Mouse (Mus musculus) left cerebral cortex, adult 2 months (tissue): Measurements from ENCODE around the gene Cacnb4. TPM values are rescaled to one million over a fixed set of nuclear protein-coding genes. Genes with fewer than 3 reads are reported as not detected.

Source experiments
- DNase-seq, 2 experiments: peaks; one replicate each; pipeline ENCODE4 v3.0.0; 2021 to 2022; ENCODE audit warnings: low spot score in 2 of 2, mixed read lengths in 1 of 2; ENCODE audit errors: extremely low spot score in 1 of 2
- H3K27ac ChIP-seq: fragments of 200-600 bp; 2 replicates; pipeline ENCODE4 v1.8.1; 2022
- H3K4me3 ChIP-seq: fragments of 200-600 bp; 2 replicates; pipeline ENCODE4 v1.8.1; 2022
- CTCF ChIP-seq: fragments of 200-600 bp; IDR thresholded peaks from 2 replicates; pipeline ENCODE4 v1.8.1; 2022; ENCODE audit warnings: antibody characterized with exemption, mild to moderate bottlenecking, moderate library complexity
- intact Hi-C: fragments of 180-260 bp; cut with DNase I; formaldehyde crosslinking; loops from one replicate; pipeline ENCODE4 v1.15.1; 2025
- total RNA-seq, 2 experiments: library from RNA; stranded (reverse); gene quantifications; 2 replicates each; pipeline ENCODE4 v1.2.3; 2021

Cacnb4 gene
- total RNA-seq, 2 experiments from 2014 or later: 166 to 176 TPM

GRCm38 (mm10) chr2:52602921-52603320, 73.7 kb downstream of the Cacnb4 start:
- intact Hi-C loops: no loop called here
- H3K4me3 ChIP-seq: no peak overlapping the region
- no peak for TF ChIP-seq CTCF

GRCm38 (mm10) chr2:52602228-52602627, 74.4 kb downstream of the Cacnb4 start:
- intact Hi-C loops: no loop called here
- DNase-seq: no peak
- Histone ChIP-seq H3K4me3 (no peak overlapping the region), H3K27ac (no peak overlapping the region)
- TF ChIP-seq CTCF: no peak

More at GRCm38 (mm10) chr2:52602921-52603320, 73.7 kb downstream of the Cacnb4 start:
- H3K27ac ChIP-seq: no peak overlapping the region
- DNase-seq: no peak

DNA sequence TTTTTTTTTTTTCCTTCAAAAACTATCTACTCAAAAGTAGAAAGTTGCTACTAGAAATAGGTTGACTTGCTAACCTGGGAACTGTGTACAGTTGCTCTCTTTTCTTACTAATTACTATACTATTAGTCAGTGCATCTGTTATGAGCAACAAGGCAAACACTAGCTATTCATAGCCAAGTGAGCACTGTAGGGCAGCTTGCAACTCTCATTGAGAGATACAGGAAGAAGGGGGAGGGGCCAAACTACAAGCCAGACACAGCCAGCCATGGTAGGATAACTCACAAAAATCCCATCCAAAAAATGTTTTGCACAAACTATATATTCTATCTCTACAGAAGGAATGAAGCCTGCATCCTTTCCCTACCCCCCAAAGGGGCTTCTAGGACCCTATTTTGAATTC, 79.1 kb downstream of the Cacnb4 start:
- DNase-seq: no peak
- intact Hi-C loops: no loop called here
- H3K27ac ChIP-seq: no peak overlapping the region
- no peak overlapping the region for H3K4me3 ChIP-seq
- TF ChIP-seq CTCF: no peak

- no peak overlapping the region for H3K27ac ChIP-seq
- H3K4me3 ChIP-seq: no peak overlapping the region
- intact Hi-C loops: no loop called here
- no peak for TF ChIP-seq CTCF
- peak; percentile 31 to 65 for DNase-seq
Observed at GRCm38 (mm10) chr2:52593814-52594213, 82.8 kb downstream of the Cacnb4 start.

GRCm38 (mm10) chr2:52593260-52593659, 83.4 kb downstream of the Cacnb4 start:
- no peak for DNase-seq
- H3K4me3 ChIP-seq: no peak overlapping the region
- intact Hi-C loops: no loop called here
- no peak overlapping the region for H3K27ac ChIP-seq
- TF ChIP-seq CTCF: no peak

GRCm38 (mm10) chr2:52590970-52591347, 85.7 kb downstream of the Cacnb4 start:
- Histone ChIP-seq H3K4me3 (no peak overlapping the region), H3K27ac (peak overlapping the region; percentile 61)
- peak; percentile 80 for DNase-seq
- peak; percentile 87 for TF ChIP-seq CTCF
- intact Hi-C loops: loop anchor here (2.0 kb wide), 2 partner anchors 166 to 328 kb away; partner anchors contain the start of gene Arl5a

GRCm38 (mm10) chr2:52590340-52590969, 86.2 kb downstream of the Cacnb4 start:
- DNase-seq: peak in 1 of 2 experiments; percentile 27
- Histone ChIP-seq H3K27ac (peak overlapping the region; percentile 61), H3K4me3 (no peak overlapping the region)
- TF ChIP-seq CTCF: no peak
- intact Hi-C loops: loop anchor here (2.0 kb wide), 2 partner anchors 166 to 328 kb away; partner anchors contain the start of gene Arl5a

DNA sequence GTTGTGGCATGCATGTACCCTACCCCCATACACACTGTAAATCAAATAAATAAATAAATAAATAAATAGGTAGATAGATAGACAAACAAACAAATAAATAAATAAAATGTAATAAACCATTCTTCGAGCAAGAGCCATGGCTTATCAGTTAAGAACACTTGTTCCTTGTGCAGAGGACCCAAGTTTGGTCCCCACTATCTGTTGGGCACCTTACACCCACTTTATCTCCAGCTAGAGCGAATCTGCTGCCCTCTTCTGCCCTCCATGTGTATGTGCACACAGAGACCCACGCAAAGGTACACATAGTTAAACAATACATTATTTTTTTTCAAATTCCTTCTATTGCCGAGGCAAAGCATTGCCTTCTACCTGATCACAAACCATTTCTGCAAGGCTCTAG, 87.1 kb downstream of the Cacnb4 start:
- H3K27ac ChIP-seq: no peak overlapping the region

DNA sequence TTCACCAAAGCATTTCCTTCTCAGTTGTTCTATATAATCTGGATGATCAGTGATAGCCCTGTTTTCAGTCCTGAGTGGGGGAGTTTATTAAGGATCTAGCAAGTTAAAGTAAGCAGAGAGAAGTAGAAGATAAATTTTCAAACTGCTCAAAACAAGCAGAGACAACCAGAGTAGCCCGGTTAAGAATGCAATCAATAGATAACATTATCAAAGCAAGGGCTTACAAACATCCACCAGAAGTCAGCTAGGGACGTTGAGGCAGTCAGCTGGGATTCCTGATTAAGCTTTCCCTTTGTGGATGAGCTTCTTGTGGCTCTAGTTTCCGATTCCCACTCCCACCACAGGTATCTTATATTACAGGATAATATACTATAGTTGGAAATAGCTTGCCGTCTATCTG, 91.2 kb downstream of the Cacnb4 start:
- no peak for TF ChIP-seq CTCF
- Histone ChIP-seq H3K27ac (no peak overlapping the region), H3K4me3 (no peak overlapping the region)
- no peak for DNase-seq
- intact Hi-C loops: no loop called here

More for the DNA sequence above, 87.1 kb downstream of the Cacnb4 start:
- intact Hi-C loops: no loop called here
- no peak for DNase-seq
- peak; percentile 28 for TF ChIP-seq CTCF
- H3K4me3 ChIP-seq: no peak overlapping the region

DNA sequence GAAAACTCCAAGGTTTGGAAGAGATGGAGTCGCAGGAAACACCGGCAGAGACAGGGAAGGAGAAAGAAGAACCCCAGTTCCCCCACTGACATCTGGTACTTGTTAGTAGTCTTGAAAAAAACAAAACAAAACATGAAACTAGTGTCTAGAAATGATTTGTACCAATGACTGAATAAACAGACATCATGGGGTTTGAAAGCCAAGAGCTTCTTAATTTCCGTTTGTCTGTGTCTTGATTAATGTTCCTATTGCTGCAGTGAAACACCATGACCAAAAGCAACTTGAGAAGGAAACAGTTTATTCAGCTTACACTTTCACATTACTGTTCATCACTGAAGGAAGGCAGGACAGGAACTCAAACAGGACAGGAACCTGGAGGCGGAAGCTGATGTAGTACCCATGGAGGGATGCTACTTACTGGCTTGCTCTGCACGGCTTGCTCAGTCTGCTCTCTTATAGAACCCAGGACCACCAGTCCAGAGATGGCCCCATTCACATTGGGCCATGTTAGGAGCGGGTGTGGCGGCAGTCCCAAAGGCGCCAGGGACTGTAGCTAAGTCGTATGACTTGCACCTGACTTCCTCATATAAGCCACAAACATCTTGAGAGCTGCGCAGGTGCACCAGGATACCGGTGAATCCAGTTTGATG, 95.4 kb downstream of the Cacnb4 start:
- no peak overlapping the region for H3K27ac ChIP-seq
- intact Hi-C loops: no loop called here
- TF ChIP-seq CTCF: no peak
- H3K4me3 ChIP-seq: no peak overlapping the region
- no peak for DNase-seq

- no peak for TF ChIP-seq CTCF
- DNase-seq: no peak
- H3K27ac ChIP-seq: no peak overlapping the region
- intact Hi-C loops: no loop called here
- H3K4me3 ChIP-seq: no peak overlapping the region
Observed at GRCm38 (mm10) chr2:52580697-52581096, 95.9 kb downstream of the Cacnb4 start.

GRCm38 (mm10) chr2:52578846-52579245, 97.8 kb downstream of the Cacnb4 start:
- Histone ChIP-seq H3K4me3 (no peak overlapping the region), H3K27ac (no peak overlapping the region)
- DNase-seq: no peak
- intact Hi-C loops: no loop called here
- TF ChIP-seq CTCF: no peak

GRCm38 (mm10) chr2:52577700-52578099, 98.9 kb downstream of the Cacnb4 start:
- intact Hi-C loops: no loop called here
- no peak overlapping the region for H3K27ac ChIP-seq
- no peak overlapping the region for H3K4me3 ChIP-seq
- no peak for DNase-seq
- no peak for TF ChIP-seq CTCF
